Mouse (Mus musculus) stomach, embryonic 15.5 days (tissue): ENCODE results near the gene Scn10a. TPM values are rescaled to one million over a fixed set of nuclear protein-coding genes. Genes with fewer than 3 reads are reported as not detected.

Experiments
- ATAC-seq: fragments of 200-750 bp; cut with Nextera tagmentation; 2 replicates; pipeline ENCODE4 v1.8.0; 2017; ENCODE audit warnings: low read depth, moderate number of reproducible peaks, moderate TSS enrichment; ENCODE audit not compliant: insufficient read depth, low FRiP score
- H3K27ac ChIP-seq: fragments of 300-500 bp; sonication (generic); 2 replicates; pipeline ENCODE4 v1.5.1; 2015; ENCODE audit warnings: mild to moderate bottlenecking, inconsistent platforms
- H3K27me3 ChIP-seq: fragments of 300-500 bp; sonication (generic); replicated peaks from 2 replicates; pipeline ENCODE4 v1.6.1; 2015; ENCODE audit warnings: inconsistent platforms
- H3K36me3 ChIP-seq: fragments of 300-500 bp; sonication (generic); 2 replicates; pipeline ENCODE4 v1.6.1; 2015; ENCODE audit warnings: inconsistent platforms
- H3K4me1 ChIP-seq: fragments of 300-500 bp; sonication (generic); 2 replicates; pipeline ENCODE4 v1.6.1; 2015; ENCODE audit warnings: inconsistent platforms
- H3K4me2 ChIP-seq: fragments of 300-500 bp; sonication (generic); 2 replicates; pipeline ENCODE4 v1.6.1; 2015; ENCODE audit warnings: mild to moderate bottlenecking, inconsistent platforms
- H3K4me3 ChIP-seq: fragments of 300-500 bp; sonication (generic); replicated peaks from 2 replicates; pipeline ENCODE4 v1.5.1; 2015; ENCODE audit warnings: inconsistent platforms
- H3K9ac ChIP-seq: fragments of 300-500 bp; sonication (generic); 2 replicates; pipeline ENCODE4 v1.6.1; 2015; ENCODE audit warnings: inconsistent platforms
- H3K9me3 ChIP-seq: fragments of 300-500 bp; sonication (generic); 2 replicates; pipeline ENCODE4 v1.6.1; 2016; ENCODE audit warnings: inconsistent platforms
- WGBS: fragments of 180-500 bp; shearing (Covaris S2); methylation state at CpG from one replicate; pipeline ENCODE4 v1.1.7; 2015; 5-methylcytosine and 5-hydroxymethylcytosine counted together
- polyA plus RNA-seq: library from polyadenylated mRNA; unstranded; fragments of >200 nt; fragmentation: Nextera tagmentation; extraction: Ambion mirVana; gene quantifications from 2 replicates; pipeline ENCODE4 v1.2.1, GENCODE M21; 2015

Gene Scn10a
- polyA plus RNA-seq, 1 experiment from 2014 or later, result not detected

DNA sequence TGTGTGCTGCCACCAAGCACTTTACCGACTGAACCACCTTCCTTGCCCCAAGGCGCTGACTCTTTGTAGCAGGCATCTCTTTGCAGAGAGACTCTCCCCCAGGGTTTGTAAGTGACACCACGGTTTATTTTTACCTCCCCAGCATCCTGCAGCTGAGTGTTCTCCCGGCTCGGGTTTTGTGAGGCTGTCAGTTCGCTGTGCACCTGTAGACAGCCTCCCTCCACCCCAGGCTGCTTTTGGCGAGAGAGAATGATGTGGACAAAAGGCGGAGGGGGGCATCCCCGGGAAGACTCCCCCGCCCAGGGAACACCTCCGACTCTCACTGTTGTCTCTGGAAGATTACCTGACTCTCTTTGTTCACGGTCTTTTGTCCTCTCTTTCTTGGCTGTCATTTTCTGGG lies 86.3 kb downstream of the Scn10a start:
- no peaks in the 10 kb centered on the region for H3K27me3 ChIP-seq
- no peaks in the 10 kb centered on the region for H3K9me3 ChIP-seq
- no peaks in the 10 kb centered on the region for H3K4me1 ChIP-seq
- no peak overlapping the region for H3K27ac ChIP-seq
- no peak overlapping the region for H3K4me2 ChIP-seq
- H3K9ac ChIP-seq, result no peak overlapping the region
- no peaks in the 10 kb centered on the region for H3K36me3 ChIP-seq
- no peak for ATAC-seq
- no peak overlapping the region for H3K4me3 ChIP-seq
- WGBS, result 38% methylated on average over 12 of the region's 12 CpGs

DNA sequence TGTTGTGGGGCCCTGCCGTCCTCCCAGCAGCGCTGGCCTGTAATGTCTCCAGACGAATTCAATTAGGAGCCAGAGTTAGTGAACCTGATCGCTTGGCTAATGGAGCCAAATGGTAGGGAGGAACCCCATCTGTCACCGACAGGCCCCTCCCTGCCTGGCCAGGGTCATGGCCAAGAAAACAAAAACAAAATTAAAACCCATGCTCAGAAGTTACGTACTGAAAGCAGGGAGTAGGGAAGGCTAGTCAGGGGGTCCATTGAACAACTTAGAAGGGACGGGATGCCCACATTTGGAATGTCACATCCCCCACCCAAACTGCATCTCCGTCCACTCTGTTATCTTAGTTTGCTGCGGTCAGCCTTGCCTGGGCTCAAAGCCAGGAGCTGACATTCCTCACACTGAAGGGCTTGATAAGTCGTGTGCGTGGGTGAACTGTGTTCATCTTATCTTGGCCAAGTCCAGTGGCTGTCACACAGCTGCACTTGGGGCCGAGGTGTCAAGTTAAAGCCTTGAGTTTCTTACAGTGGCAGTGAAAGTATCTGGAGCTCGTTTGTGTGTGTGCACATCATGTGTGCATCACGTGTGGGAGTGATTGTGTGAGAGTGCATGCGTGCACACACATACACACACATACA lies 87.1 kb downstream of the Scn10a start:
- Histone ChIP-seq H3K4me2 (no peak overlapping the region), H3K9ac (no peak overlapping the region), H3K27me3 (no peaks in the 10 kb centered on the region), H3K4me1 (no peaks in the 10 kb centered on the region), H3K27ac (no peak overlapping the region), H3K9me3 (no peaks in the 10 kb centered on the region), H3K36me3 (no peaks in the 10 kb centered on the region), H3K4me3 (no peak overlapping the region)
- no peak for ATAC-seq
- WGBS, result 24% methylated on average over 15 of the region's 15 CpGs

DNA sequence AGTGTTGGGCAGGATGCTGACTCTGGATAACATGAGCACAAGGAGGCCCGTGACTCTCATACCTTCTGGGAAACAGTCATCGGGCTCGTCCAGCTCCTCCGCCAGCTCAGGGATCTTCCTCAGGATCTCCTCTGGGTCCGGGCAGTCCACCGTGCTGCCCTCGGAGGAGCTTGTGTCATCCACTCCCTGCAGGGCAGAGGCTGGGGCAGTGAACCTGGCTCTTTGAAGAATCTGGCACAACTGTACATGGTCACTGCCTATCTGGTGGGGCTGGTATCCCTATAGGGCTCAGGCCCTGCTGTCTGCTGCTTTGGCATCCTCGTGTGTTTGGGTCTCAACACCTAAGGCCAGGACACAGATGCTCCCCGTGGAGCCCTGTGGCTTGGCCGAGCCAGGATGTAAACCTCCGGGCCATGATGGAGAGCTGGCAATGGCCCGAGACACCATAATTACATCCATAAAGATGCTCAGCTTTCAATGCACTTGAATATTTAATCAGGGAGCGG lies 87.7 kb downstream of the Scn10a start:
- no peak for ATAC-seq

DNA sequence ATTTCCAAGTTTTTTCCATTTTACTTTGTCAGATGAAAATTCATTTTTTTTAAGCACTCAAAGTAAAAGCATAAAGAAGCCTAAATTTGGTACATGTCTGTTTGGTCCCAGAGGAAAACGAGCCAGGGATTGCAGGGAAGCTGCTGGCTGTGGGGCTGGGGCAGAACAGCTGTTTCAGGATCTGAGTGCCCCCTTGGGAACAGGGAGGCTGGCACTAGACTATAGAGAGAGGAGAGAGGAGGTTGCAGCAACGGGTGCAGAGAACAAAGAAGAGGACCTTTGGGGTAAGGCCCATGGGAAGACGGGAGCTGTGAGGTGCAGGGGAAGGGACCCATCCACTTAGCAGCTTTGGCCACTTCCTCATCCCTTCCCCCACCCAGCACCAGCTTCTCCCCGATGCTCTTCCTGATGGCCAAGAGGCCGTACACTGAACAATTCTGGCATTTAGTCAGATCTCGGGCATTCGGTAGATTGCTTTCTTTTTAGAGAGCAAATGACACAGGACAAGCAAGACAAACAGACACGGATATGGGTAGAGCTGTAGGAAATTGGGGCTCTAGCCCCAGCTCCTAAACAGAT lies 90.3 kb downstream of the Scn10a start:
- Histone ChIP-seq H3K4me1 (no peaks in the 10 kb centered on the region), H3K9me3 (no peaks in the 10 kb centered on the region), H3K27me3 (no peaks in the 10 kb centered on the region), H3K36me3 (no peaks in the 10 kb centered on the region), H3K27ac (no peak overlapping the region), H3K9ac (no peak overlapping the region), H3K4me2 (no peak overlapping the region), H3K4me3 (no peak overlapping the region)
- WGBS, result 60% methylated on average over 8 of the region's 8 CpGs
- no peak for ATAC-seq

More for the DNA sequence above, 87.7 kb downstream of the Scn10a start:
- H3K9ac ChIP-seq, result no peak overlapping the region
- 69% methylated on average over 13 of the region's 13 CpGs for WGBS
- H3K9me3 ChIP-seq, result no peaks in the 10 kb centered on the region
- no peak overlapping the region for H3K4me2 ChIP-seq
- H3K27me3 ChIP-seq, result no peaks in the 10 kb centered on the region
- H3K27ac ChIP-seq, result no peak overlapping the region
- no peaks in the 10 kb centered on the region for H3K4me1 ChIP-seq
- no peaks in the 10 kb centered on the region for H3K36me3 ChIP-seq
- H3K4me3 ChIP-seq, result no peak overlapping the region

DNA sequence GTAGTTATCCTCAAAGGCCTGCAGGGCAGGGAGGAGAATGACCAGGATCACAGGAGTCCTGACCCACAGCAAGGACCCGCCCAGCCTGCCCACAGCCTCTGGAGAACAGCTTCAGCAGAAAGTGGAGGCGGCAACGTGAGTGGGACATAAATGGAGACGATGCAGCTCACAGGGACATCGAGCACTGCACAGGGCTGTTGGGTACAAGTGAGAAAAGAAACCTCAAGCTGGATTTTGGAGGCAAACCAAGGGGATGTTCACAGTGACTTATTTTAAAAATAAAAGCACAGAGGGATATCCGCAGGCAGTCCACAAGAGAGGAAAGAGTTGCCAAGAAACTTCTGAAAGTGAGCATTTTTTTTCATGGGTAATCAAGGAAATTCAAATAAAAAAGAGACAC lies 91.9 kb downstream of the Scn10a start:
- no peaks in the 10 kb centered on the region for H3K27me3 ChIP-seq
- no peaks in the 10 kb centered on the region for H3K4me1 ChIP-seq
- no peak overlapping the region for H3K9ac ChIP-seq
- no peak for ATAC-seq
- 77% methylated on average over 6 of the region's 6 CpGs for WGBS
- H3K4me3 ChIP-seq, result no peak overlapping the region
- H3K9me3 ChIP-seq, result no peaks in the 10 kb centered on the region
- no peak overlapping the region for H3K4me2 ChIP-seq
- no peaks in the 10 kb centered on the region for H3K36me3 ChIP-seq
- H3K27ac ChIP-seq, result no peak overlapping the region

DNA sequence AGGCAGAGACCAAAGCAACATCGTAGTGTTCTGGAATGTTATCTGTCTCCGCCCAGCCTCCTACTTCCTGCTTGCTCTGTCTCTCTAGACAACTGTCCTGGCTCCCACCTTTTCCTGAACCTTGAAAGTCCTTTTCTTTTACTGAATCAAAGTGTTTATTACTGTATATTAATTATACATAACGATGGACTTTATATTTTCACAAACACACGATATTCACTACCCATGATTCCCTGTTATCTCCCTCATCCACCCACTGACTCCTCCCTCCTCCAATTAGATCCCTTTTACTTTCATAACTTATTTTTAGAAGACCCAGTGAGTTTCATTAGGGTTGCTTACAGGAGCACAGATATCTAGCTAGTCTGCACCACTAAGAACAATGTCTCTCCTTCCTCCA lies 95.0 kb downstream of the Scn10a start:
- Histone ChIP-seq H3K9me3 (no peaks in the 10 kb centered on the region), H3K4me2 (no peak overlapping the region), H3K27ac (no peak overlapping the region), H3K9ac (no peak overlapping the region), H3K36me3 (no peaks in the 10 kb centered on the region), H3K4me3 (no peak overlapping the region), H3K27me3 (no peaks in the 10 kb centered on the region), H3K4me1 (no peaks in the 10 kb centered on the region)
- WGBS, result 72% methylated on average over 4 of the region's 4 CpGs
- ATAC-seq, result no peak

DNA sequence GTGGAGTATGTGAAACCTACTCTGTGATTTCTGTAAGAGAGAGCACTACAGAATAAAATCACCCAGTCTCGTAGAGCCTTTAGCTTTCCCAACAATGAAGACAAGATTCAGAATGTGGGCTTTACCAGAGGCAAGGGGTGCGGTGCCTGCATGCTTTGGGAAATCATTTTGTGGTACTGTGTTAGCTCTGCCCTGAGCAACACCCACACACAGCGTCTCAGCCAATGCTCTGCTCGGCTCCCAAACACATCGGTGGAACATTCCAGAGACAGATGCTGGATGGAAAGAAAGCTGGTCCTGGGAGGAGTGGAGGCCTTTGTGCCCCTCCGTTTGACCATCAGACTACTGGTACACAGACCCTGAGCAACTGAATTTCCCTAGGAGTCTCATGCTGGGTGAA lies 104.3 kb downstream of the Scn10a start:
- no peak for ATAC-seq
- Histone ChIP-seq H3K4me1 (no peaks in the 10 kb centered on the region), H3K27me3 (no peaks in the 10 kb centered on the region), H3K4me3 (no peak overlapping the region), H3K4me2 (no peak overlapping the region), H3K36me3 (no peaks in the 10 kb centered on the region), H3K9me3 (no peaks in the 10 kb centered on the region), H3K27ac (no peak overlapping the region), H3K9ac (no peak overlapping the region)
- WGBS, result 71% methylated on average over 6 of the region's 6 CpGs

DNA sequence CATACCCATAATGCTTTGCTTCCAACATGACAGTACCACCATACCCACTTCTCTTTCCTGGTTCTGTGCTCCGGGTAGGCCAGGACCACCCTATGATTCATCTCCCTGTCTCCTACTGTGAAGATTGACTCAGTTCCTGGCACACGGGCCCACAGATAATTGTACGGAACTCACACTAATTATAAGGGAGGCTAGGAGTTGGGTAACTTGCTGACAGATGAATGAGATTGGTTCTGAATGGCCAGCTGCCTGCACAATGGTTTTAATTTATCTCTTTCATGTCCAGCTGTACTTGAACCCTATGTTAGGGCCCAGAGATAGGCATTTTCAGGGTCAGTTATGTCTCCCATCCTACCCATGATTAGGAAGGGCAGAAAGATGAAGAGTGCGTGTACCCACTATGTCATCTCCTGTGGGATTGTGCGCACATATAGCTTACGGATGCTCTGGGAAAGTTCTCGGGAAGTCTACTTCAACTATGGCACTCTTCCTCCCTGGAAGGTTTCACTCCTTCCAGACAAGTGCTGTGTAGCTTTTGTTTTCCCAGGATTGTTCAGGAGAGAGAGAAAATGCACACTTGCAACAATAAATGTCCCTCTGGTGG lies 108.5 kb downstream of the Scn10a start:
- no peaks in the 10 kb centered on the region for H3K4me1 ChIP-seq
- WGBS, result 88% methylated on average over 7 of the region's 7 CpGs
- no peak for ATAC-seq

DNA sequence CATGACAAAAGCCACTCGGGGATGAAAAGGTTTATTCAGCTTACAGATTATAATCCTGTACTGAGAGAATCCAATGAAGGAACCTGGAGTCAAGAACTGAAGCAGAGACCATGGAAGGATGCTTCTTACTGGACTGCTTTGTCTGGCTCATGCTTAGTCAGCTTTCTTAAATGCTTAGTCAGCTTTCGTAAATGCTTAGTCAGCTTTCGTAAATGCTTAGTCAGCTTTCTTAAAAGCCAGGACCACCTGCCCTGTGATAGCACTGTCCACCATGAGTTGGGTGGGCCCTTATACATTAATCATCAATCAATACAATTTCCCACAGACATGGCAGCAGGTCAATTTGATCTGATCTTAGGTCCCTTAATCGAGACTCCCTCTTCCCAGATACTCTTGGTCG lies 112.2 kb downstream of the Scn10a start:
- no peak for ATAC-seq
- WGBS, result 88% methylated on average over 5 of the region's 5 CpGs

More for the DNA sequence above, 108.5 kb downstream of the Scn10a start:
- Histone ChIP-seq H3K9ac (no peak overlapping the region), H3K9me3 (no peaks in the 10 kb centered on the region), H3K27ac (no peak overlapping the region), H3K27me3 (no peaks in the 10 kb centered on the region), H3K4me3 (no peak overlapping the region), H3K4me2 (no peak overlapping the region), H3K36me3 (no peaks in the 10 kb centered on the region)

DNA sequence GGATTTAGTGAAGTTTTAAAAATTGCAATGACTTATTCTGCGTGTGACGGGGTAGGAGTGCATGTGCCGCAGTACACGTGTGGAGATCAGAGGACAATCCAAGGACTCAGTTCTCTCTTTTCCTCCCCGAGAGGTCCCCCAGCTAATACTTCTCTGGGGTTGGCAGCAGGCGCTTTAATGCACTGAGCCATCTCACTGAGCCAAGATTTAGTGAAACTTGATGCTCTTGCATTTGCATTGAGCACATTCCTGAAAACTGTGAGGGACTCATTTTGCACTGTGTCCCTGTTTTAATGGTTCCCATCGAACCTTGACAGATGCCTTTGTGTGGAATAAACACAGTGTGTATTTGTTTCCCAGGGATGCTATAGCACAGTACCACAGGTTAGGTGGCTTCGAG lies 114.5 kb downstream of the Scn10a start:
- Histone ChIP-seq H3K27ac (no peak overlapping the region), H3K9me3 (no peaks in the 10 kb centered on the region)
- WGBS, result 66% methylated on average over 8 of the region's 8 CpGs

More for the DNA sequence above, 112.2 kb downstream of the Scn10a start:
- Histone ChIP-seq H3K27ac (no peak overlapping the region), H3K36me3 (no peaks in the 10 kb centered on the region), H3K27me3 (no peaks in the 10 kb centered on the region), H3K4me2 (no peak overlapping the region), H3K9ac (no peak overlapping the region), H3K9me3 (no peaks in the 10 kb centered on the region), H3K4me3 (no peak overlapping the region), H3K4me1 (no peaks in the 10 kb centered on the region)

DNA sequence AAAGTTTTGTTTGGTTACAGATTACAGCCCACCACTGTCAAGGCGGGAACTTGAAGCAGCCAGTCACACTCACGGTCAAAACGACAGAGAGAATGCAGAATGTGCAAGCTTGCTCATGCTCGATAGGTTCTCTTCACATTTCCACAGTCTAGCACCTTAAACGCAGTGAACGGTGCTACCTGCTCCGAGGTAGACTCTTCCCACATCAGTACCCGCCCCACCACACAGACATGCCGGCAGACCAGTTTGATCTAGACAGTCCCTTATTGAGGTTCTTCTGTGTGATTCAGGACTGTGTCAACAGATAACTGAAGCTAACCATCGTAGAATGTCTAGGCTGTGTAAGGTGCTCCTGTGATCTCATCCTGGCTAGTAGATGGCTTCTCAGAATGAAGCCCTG lies 120.6 kb downstream of the Scn10a start:
- Histone ChIP-seq H3K4me1 (no peaks in the 10 kb centered on the region), H3K9ac (no peak overlapping the region), H3K4me2 (no peak overlapping the region), H3K9me3 (no peaks in the 10 kb centered on the region), H3K27ac (no peak overlapping the region), H3K4me3 (no peak overlapping the region), H3K27me3 (no peaks in the 10 kb centered on the region), H3K36me3 (no peaks in the 10 kb centered on the region)
- ATAC-seq, result no peak
- WGBS, result 70% methylated on average over 10 of the region's 10 CpGs

More for the DNA sequence above, 114.5 kb downstream of the Scn10a start:
- Histone ChIP-seq H3K4me2 (no peak overlapping the region), H3K36me3 (no peaks in the 10 kb centered on the region), H3K4me3 (no peak overlapping the region), H3K27me3 (no peaks in the 10 kb centered on the region), H3K9ac (no peak overlapping the region), H3K4me1 (no peaks in the 10 kb centered on the region)
- ATAC-seq, result no peak

DNA sequence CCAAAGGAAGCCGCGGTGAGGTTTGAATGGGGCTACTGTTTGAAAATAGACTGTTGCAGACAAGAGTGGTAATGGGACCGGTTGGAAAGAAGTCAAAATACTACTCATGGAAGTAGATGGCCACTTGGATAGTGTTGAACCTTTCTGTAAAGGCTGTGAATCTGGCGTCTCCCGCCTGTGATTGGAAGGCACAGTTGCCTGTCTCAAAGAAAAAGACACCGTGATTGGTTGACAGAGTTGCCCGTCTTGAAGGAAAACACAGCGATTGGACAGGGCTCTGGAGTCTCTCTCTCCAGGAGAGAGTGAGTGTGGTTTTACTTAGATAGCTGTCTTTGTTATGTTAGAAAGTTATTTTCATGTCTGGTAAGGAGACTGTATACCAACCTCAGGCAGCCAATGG lies 121.8 kb downstream of the Scn10a start:
- no peak for ATAC-seq
- no peaks in the 10 kb centered on the region for H3K9me3 ChIP-seq
- no peak overlapping the region for H3K27ac ChIP-seq
- WGBS, result 73% methylated on average over 8 of the region's 8 CpGs
- no peaks in the 10 kb centered on the region for H3K27me3 ChIP-seq
- no peak overlapping the region for H3K4me3 ChIP-seq
- H3K9ac ChIP-seq, result no peak overlapping the region
- H3K4me2 ChIP-seq, result no peak overlapping the region
- no peaks in the 10 kb centered on the region for H3K36me3 ChIP-seq
- H3K4me1 ChIP-seq, result no peaks in the 10 kb centered on the region
